Mouse (Mus musculus) kidney, adult 2 months (tissue): ENCODE data around the gene Rasal2.

ENCODE experiments used
- CTCF ChIP-seq: fragments of 200-500 bp; conservative IDR thresholded peaks from 2 replicates; pipeline ENCODE4 v1.5.1; 2011; ENCODE audit warnings: low read depth, mild to moderate bottlenecking, control low read depth, low read length, moderate library complexity, mixed read lengths; ENCODE audit not compliant: insufficient read depth, insufficient read length
- POLR2A ChIP-seq: fragments of 200-500 bp; IDR thresholded peaks from one replicate; pipeline ENCODE4 v1.6.1; 2011; ENCODE audit warnings: low read depth, low read length, control low read depth

- TF ChIP-seq CTCF (peak; percentile 88), POLR2A (peak; percentile 55)
Observed at GRCm38 (mm10) chr1:157458421-157459208, 46.2 kb upstream of the Rasal2 start, which contains the start of gene Cryzl2.
